ENCODE assay signal across 8 mouse cellular contexts in genomic region chr3:87618240-87618639, GRCm38 (mm10). TPM values are rescaled to one million over a fixed set of nuclear protein-coding genes. Genes with fewer than 3 reads are reported as not detected.
DNase-seq lines count a peak whose midpoint lies in the region; ATAC-seq and TF ChIP-seq lines count a peak whose summit lies in the region.

No protein-coding gene starts in this region.

- peak overlapping the region; percentile 89 for H3K9ac ChIP-seq in embryonic facial prominence, embryonic 11.5 days (replicated peaks; ENCODE audit: low read length)
- peak overlapping the region; percentile 96 for H3K9ac ChIP-seq in intestine, embryonic 16.5 days (ENCODE audit: low read depth, low read length)
- peak overlapping the region; percentile 88 for H3K9ac ChIP-seq in neural tube, embryonic 13.5 days

- TF ChIP-seq CTCF in lung, adult 2 months (IDR thresholded peaks at IDR 0.05; ENCODE audit: insufficient read depth, low read length): no peak

- no peaks in the 10 kb centered on the region for H3K9me3 ChIP-seq in embryonic facial prominence, embryonic 11.5 days (replicated peaks; ENCODE audit: control insufficient read depth, low read length)
- H3K9me3 ChIP-seq in intestine, embryonic 16.5 days (ENCODE audit: control insufficient read depth, low read length): no peaks in the 10 kb centered on the region
- no peaks in the 10 kb centered on the region for H3K9me3 ChIP-seq in neural tube, embryonic 13.5 days

- intact Hi-C loops in left cerebral cortex, postnatal 10 days (cut with DNase I): no loop called here

- DNase-seq in lung, adult 2 months: no peak
- no peak for DNase-seq in lung, postnatal 36 days
- no peak for DNase-seq in embryonic facial prominence, embryonic 11.5 days (ENCODE audit: low spot score)
- DNase-seq in gastrocnemius, postnatal 25 days: no peak
- no peak for DNase-seq in left cerebral cortex, postnatal 10 days (ENCODE audit: extremely low spot score in 1 of 2, low spot score in 2 of 2)

- no peak for ATAC-seq in embryonic facial prominence, embryonic 11.5 days (replicated peaks; ENCODE audit: insufficient number of reproducible peaks, low FRiP score, low TSS enrichment, low read depth)
- ATAC-seq in intestine, embryonic 16.5 days: no peak
- no peak for ATAC-seq in neural tube, embryonic 13.5 days (ENCODE audit: low read depth)
- ATAC-seq in erythroid progenitor cell, adult 5-6 weeks (replicated peaks; ENCODE audit: low FRiP score, poor library complexity, severe bottlenecking): no peak

- H3K4me2 ChIP-seq in embryonic facial prominence, embryonic 11.5 days (ENCODE audit: low read depth, low read length): peak overlapping the region; percentile 91
- peak overlapping the region; percentile 98 for H3K4me2 ChIP-seq in intestine, embryonic 16.5 days (ENCODE audit: low read depth, low read length)
- H3K4me2 ChIP-seq in neural tube, embryonic 13.5 days: peak overlapping the region; percentile 97

- no peaks in the 10 kb centered on the region for H3K27me3 ChIP-seq in embryonic facial prominence, embryonic 11.5 days (ENCODE audit: control insufficient read depth, insufficient read depth, low read length)
- no peaks in the 10 kb centered on the region for H3K27me3 ChIP-seq in intestine, embryonic 16.5 days (replicated peaks; ENCODE audit: control insufficient read depth, insufficient read depth, low read length)
- H3K27me3 ChIP-seq in neural tube, embryonic 13.5 days: no peaks in the 10 kb centered on the region

- H3K4me1 ChIP-seq in lung, adult 2 months (ENCODE audit: control insufficient read depth, insufficient read depth, low read length): peaks cover 28% of the 10 kb centered on the region
- peaks cover 8% of the 10 kb centered on the region; the same call in 1 of the 2 replicates for H3K4me1 ChIP-seq in embryonic facial prominence, embryonic 11.5 days (ENCODE audit: control insufficient read depth, insufficient read depth, low read length)
- H3K4me1 ChIP-seq in intestine, embryonic 16.5 days (ENCODE audit: control insufficient read depth, insufficient read depth, low read length): peaks cover 26% of the 10 kb centered on the region
- peaks cover 52% of the 10 kb centered on the region for H3K4me1 ChIP-seq in neural tube, embryonic 13.5 days (replicated peaks)

- 0% methylated on average over 3 of the region's 3 CpGs for WGBS in lung, adult 2 months
- WGBS in embryonic facial prominence, embryonic 11.5 days: 5% methylated on average over 3 of the region's 3 CpGs
- WGBS in intestine, embryonic 16.5 days: 1% methylated on average over 3 of the region's 3 CpGs
- 2% methylated on average over 3 of the region's 3 CpGs for WGBS in neural tube, embryonic 13.5 days

- no peak for TF ChIP-seq POLR2A in lung, adult 2 months (IDR thresholded peaks at IDR 0.05; ENCODE audit: borderline replicate concordance, extremely low read depth, low read depth, low read length)

- no peak overlapping the region for H3K27ac ChIP-seq in embryonic facial prominence, embryonic 11.5 days (replicated peaks; ENCODE audit: low read depth, low read length)
- no peak overlapping the region for H3K27ac ChIP-seq in intestine, embryonic 16.5 days (ENCODE audit: low read length)
- 0 out of 2 replicates have a peak overlapping the region, but pooled peaks have one; percentile 96 for H3K27ac ChIP-seq in neural tube, embryonic 13.5 days (replicated peaks)

- H3K36me3 ChIP-seq in embryonic facial prominence, embryonic 11.5 days (replicated peaks; ENCODE audit: control insufficient read depth, insufficient read depth, low read depth, low read length): no peaks in the 10 kb centered on the region
- H3K36me3 ChIP-seq in intestine, embryonic 16.5 days (ENCODE audit: control insufficient read depth, insufficient read depth, low read length): no peaks in the 10 kb centered on the region
- no peaks in the 10 kb centered on the region for H3K36me3 ChIP-seq in neural tube, embryonic 13.5 days

- peak overlapping the region; percentile 88 for H3K4me3 ChIP-seq in lung, adult 2 months (replicated peaks; ENCODE audit: extremely low read depth, low read depth, low read length)
- H3K4me3 ChIP-seq in embryonic facial prominence, embryonic 11.5 days (ENCODE audit: low read depth, low read length): peak overlapping the region; percentile 75
- peak overlapping the region; percentile 89 for H3K4me3 ChIP-seq in intestine, embryonic 16.5 days (ENCODE audit: low read length)
- H3K4me3 ChIP-seq in neural tube, embryonic 13.5 days: peak overlapping the region; percentile 85

RNA-seq across cellular contexts. Expression of gene Arhgef11, which starts 0.9 kb away (rescaled TPM):
- 32.9 and 53.8 TPM in 2 replicates for polyA plus RNA-seq in lung, adult 2 months (2012; rRNA removed)
- polyA plus RNA-seq in embryonic facial prominence, embryonic 11.5 days (2014; fragmentation: Nextera tagmentation; extraction: Ambion mirVana): 11.7 and 13.6 TPM in 2 replicates
- polyA plus RNA-seq in intestine, embryonic 16.5 days (2015; fragmentation: Nextera tagmentation; extraction: Ambion mirVana): 11.6 and 12.4 TPM in 2 replicates
- 21.3 and 22.0 TPM in 2 replicates for polyA plus RNA-seq in neural tube, embryonic 13.5 days (2015; fragmentation: Nextera tagmentation; extraction: Ambion mirVana)
- 2.5 and 4.0 TPM in 2 replicates for total RNA-seq in erythroid progenitor cell, adult 5-6 weeks (2015; ENCODE audit: low replicate concordance)
- total RNA-seq in erythroid progenitor cell, adult 5-6 weeks (2017; ENCODE audit: low replicate concordance): 1.0 and 1.6 TPM in 2 replicates
- total RNA-seq in gastrocnemius, postnatal 25 days (2021): 10 to 100 TPM; 14.8 to 17.2 TPM
- total RNA-seq in left cerebral cortex, postnatal 10 days (2021): 10 to 100 TPM; 45.7 to 49.6 TPM
